8 mouse cellular contexts compared by ENCODE assay signal in the genomic region with DNA sequence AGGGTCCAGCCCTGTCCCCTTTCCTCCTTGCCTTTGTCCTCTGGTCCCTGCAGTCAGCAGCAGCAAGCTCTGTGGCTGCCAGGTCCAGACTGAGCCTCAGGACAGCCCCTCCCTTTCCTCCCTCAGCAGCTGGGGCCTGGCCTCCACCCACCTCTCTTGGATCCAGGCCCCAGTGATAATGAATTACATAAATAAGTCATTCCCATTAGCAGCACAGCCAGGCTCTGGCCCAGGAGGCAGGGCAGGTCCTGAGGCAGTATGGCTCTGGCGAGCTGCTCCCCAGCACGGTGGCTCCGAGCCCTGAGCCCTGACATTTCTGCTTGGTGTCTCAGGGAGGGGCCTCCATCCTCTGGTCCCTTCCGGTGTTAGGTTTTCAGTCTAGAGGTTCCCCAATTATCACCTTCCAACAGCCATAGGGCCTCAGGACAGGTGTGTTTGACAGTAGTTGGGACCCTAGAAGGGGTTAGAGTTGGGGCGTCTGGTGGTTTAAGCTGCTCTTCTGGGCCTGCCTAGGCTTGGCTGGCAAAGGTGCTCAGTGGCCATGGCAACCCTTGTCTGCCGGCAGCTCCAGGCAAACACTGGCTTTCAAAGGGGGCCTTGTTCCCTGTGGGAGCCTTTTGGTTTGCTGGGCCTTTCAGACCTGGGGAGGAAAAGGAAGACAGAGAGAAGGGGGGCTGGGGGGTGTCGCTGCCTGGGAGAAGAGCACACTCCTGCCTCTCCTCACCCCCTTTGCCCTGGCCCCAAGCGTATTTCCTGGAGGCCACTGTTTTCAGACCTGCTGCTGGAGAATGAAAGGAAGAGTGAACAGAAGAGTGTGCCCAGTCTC. TPM values are rescaled to one million over a fixed set of nuclear protein-coding genes. Genes with fewer than 3 reads are reported as not detected.
DNase-seq lines count a peak whose midpoint lies in the region; ATAC-seq and TF ChIP-seq lines count a peak whose summit lies in the region.
"Had no signal": no experiment of that assay in that cellular context is flagged by ENCODE, and none has a peak within 500 bp of the region (broad histone marks: within the 10 kb centered on the region; RNA-seq: fewer than 3 reads in every experiment).

No protein-coding gene starts in this region.

- H3K79me2 ChIP-seq in myocyte (ENCODE audit: control insufficient read depth, insufficient read depth): peaks cover 19% of the 10 kb centered on the region

- no peaks in the 10 kb centered on the region for H3K27me3 ChIP-seq in embryonic facial prominence, embryonic 13.5 days
- no peaks in the 10 kb centered on the region for H3K27me3 ChIP-seq in limb, embryonic 12.5 days
- no peaks in the 10 kb centered on the region for H3K27me3 ChIP-seq in myocyte (ENCODE audit: control insufficient read depth, insufficient read depth, insufficient read length)

- H3K27ac ChIP-seq in bone marrow macrophage, adult 2 months (ENCODE audit: insufficient read depth, low read depth, low read length): 0 out of 2 replicates have a peak overlapping the region, but pooled peaks have one; percentile 66
- H3K27ac ChIP-seq in embryonic facial prominence, embryonic 13.5 days: peak overlapping the region; percentile 91
- H3K27ac ChIP-seq in limb, embryonic 12.5 days: peak overlapping the region; percentile 95
- H3K27ac ChIP-seq: liver, embryonic 14.5 days had no signal

- H3ac ChIP-seq in myocyte (ENCODE audit: control insufficient read depth, insufficient read length): no peak overlapping the region

- H3K4me3 ChIP-seq in bone marrow macrophage, adult 2 months (ENCODE audit: insufficient read depth, low read length): no peak overlapping the region
- no peak overlapping the region for H3K4me3 ChIP-seq in embryonic facial prominence, embryonic 13.5 days
- H3K4me3 ChIP-seq in limb, embryonic 12.5 days (replicated peaks): no peak overlapping the region
- H3K4me3 ChIP-seq in myocyte: no peak overlapping the region

- TF ChIP-seq CTCF in bone marrow macrophage, adult 2 months (IDR thresholded peaks at IDR 0.05; ENCODE audit: low read depth, low read length): no peak

- ATAC-seq in embryonic facial prominence, embryonic 13.5 days (ENCODE audit: insufficient number of reproducible peaks, insufficient read depth, low FRiP score, low TSS enrichment, low read depth): peak; percentile 71
- ATAC-seq in limb, embryonic 12.5 days (ENCODE audit: insufficient number of reproducible peaks, insufficient read depth, low FRiP score, low TSS enrichment, low read depth): peak; percentile 77

- H3K4me1 ChIP-seq in bone marrow macrophage, adult 2 months (ENCODE audit: control insufficient read depth, insufficient read depth, low read length): peaks cover 49% of the 10 kb centered on the region
- H3K4me1 ChIP-seq in embryonic facial prominence, embryonic 13.5 days: peaks cover 65% of the 10 kb centered on the region
- H3K4me1 ChIP-seq in limb, embryonic 12.5 days (replicated peaks): peaks cover 74% of the 10 kb centered on the region

- peak; percentile 93 for DNase-seq in heart, adult 8-10 months (ENCODE audit: low spot score)
- DNase-seq in kidney, adult 8-10 months: peak; percentile 75 to 90
- DNase-seq in urinary bladder, postnatal 36 days (ENCODE audit: low spot score in 2 of 2): peak; percentile 60 to 80

- WGBS in embryonic facial prominence, embryonic 13.5 days: 18% methylated on average over 8 of the region's 8 CpGs
- WGBS in limb, embryonic 12.5 days: 6% methylated on average over 8 of the region's 8 CpGs

- peak overlapping the region; percentile 54 for H3K9ac ChIP-seq in embryonic facial prominence, embryonic 13.5 days
- peak overlapping the region; percentile 14; the same call in 1 of the 2 replicates for H3K9ac ChIP-seq in limb, embryonic 12.5 days (replicated peaks)
- H3K9ac ChIP-seq: liver, embryonic 14.5 days had no signal

- H3K4me2 ChIP-seq in embryonic facial prominence, embryonic 13.5 days: peak overlapping the region; percentile 33
- H3K4me2 ChIP-seq in limb, embryonic 12.5 days: peak overlapping the region; percentile 25
- H3K4me2 ChIP-seq in myocyte (ENCODE audit: low read depth): peak overlapping the region; percentile 98

- H3K36me3 ChIP-seq in embryonic facial prominence, embryonic 13.5 days: 0 out of 2 replicates have a peak, but pooled peaks cover 5% of the 10 kb centered on the region
- H3K36me3 ChIP-seq in limb, embryonic 12.5 days: peaks cover 4% of the 10 kb centered on the region; the same call in 1 of the 2 replicates
- no peaks in the 10 kb centered on the region for H3K36me3 ChIP-seq in myocyte (ENCODE audit: control insufficient read depth, insufficient read depth)

- no peaks in the 10 kb centered on the region for H3K9me3 ChIP-seq in embryonic facial prominence, embryonic 13.5 days
- no peaks in the 10 kb centered on the region for H3K9me3 ChIP-seq in limb, embryonic 12.5 days

- no peak for TF ChIP-seq POLR2A in bone marrow macrophage, adult 2 months (IDR thresholded peaks at IDR 0.05; ENCODE audit: borderline replicate concordance, low read depth, low read length)
- peak; percentile 77 for TF ChIP-seq POLR2A in myocyte (IDR thresholded peaks at IDR 0.05; ENCODE audit: insufficient read length, low read depth)

TF ChIP-seq in myocyte, 11 proteins besides CTCF, POLR2A, EP300 and RAD21:
- TF ChIP-seq TCF12 (IDR thresholded peaks at IDR 0.05; ENCODE audit: insufficient read depth, poor library complexity, severe bottlenecking) (peak; percentile 35), SRF (IDR thresholded peaks at IDR 0.05; ENCODE audit: control insufficient read depth, insufficient read length, low read depth) (no peak), CEBPB (IDR thresholded peaks at IDR 0.05; ENCODE audit: insufficient read depth, poor library complexity, severe bottlenecking) (no peak), POLR2AphosphoS2 (IDR thresholded peaks at IDR 0.05; ENCODE audit: insufficient read length, low read depth) (peak; percentile 82), MYOG (IDR thresholded peaks at IDR 0.05; ENCODE audit: control insufficient read depth in 1 of 3, insufficient read depth in 1 of 3, insufficient read length in 2 of 3, low read depth in 2 of 3) (peak in 2 of 3 experiments; percentile 70 to 95), MYOD1 (IDR thresholded peaks at IDR 0.05; ENCODE audit: control insufficient read depth in 1 of 3, insufficient read length in 2 of 3, low read depth in 2 of 3) (peak in 2 of 3 experiments; percentile 70 to 88), REST (IDR thresholded peaks at IDR 0.05; ENCODE audit: insufficient read depth, insufficient read length) (no peak), MAX (IDR thresholded peaks at IDR 0.05; ENCODE audit: low read depth) (no peak)
TF ChIP-seq in myocyte: peak in this region for 4.

RNA-seq across cellular contexts. Expression of gene Cuedc1, which starts 21.2 kb away (rescaled TPM):
- polyA plus RNA-seq in bone marrow macrophage, adult 2 months (2012; ENCODE audit: insufficient read depth, insufficient read length, missing spikeins): 9.7 and 13.1 TPM in 2 replicates
- polyA plus RNA-seq in embryonic facial prominence, embryonic 13.5 days (2015; fragmentation: Nextera tagmentation; extraction: Ambion mirVana): 34.9 and 40.3 TPM in 2 replicates
- total RNA-seq in heart, adult 8-10 months (2022): 10 to 100 TPM; 47.5 to 55.7 (median 51.0) TPM
- polyA plus RNA-seq in limb, embryonic 12.5 days (2016; fragmentation: Nextera tagmentation; extraction: Ambion mirVana): 32.1 and 37.3 TPM in 2 replicates
- 40.8 TPM for polyA plus RNA-seq in myocyte (2012; fragmentation: generic; extraction: Trizol)

RNA-seq across cellular contexts. Expression of gene Vezf1, which starts 51.0 kb away (rescaled TPM):
- 25.1 and 29.7 TPM in 2 replicates for polyA plus RNA-seq in bone marrow macrophage, adult 2 months (2012; ENCODE audit: insufficient read depth, insufficient read length, missing spikeins)
- 43.1 and 47.0 TPM in 2 replicates for polyA plus RNA-seq in embryonic facial prominence, embryonic 13.5 days (2015; fragmentation: Nextera tagmentation; extraction: Ambion mirVana)
- 10 to 100 TPM; 39.8 to 44.7 (median 41.8) TPM for total RNA-seq in heart, adult 8-10 months (2022)
- 56.0 and 65.8 TPM in 2 replicates for polyA plus RNA-seq in limb, embryonic 12.5 days (2016; fragmentation: Nextera tagmentation; extraction: Ambion mirVana)
- polyA plus RNA-seq in myocyte (2012; fragmentation: generic; extraction: Trizol): 17.7 TPM

Comparison
In these comparisons a context has a peak if more than half of its experiments do, and no peak if none do; other contexts are left out.
1. H3K4me2 ChIP-seq: peak in every context shown above with its lines; median percentile 98 in myocyte; 33 in embryonic facial prominence, embryonic 13.5 days; 25 in limb, embryonic 12.5 days.